ENCODE assay signal across 8 mouse cellular contexts in genomic region chr4:152318517-152319234, GRCm38 (mm10). TPM values are rescaled to one million over a fixed set of nuclear protein-coding genes. Genes with fewer than 3 reads are reported as not detected.
A peak's percentile ranks its signal among the peaks of the same experiment; 100 is the strongest.
DNase-seq lines count a peak whose midpoint lies in the region; ATAC-seq and TF ChIP-seq lines count a peak whose summit lies in the region.

Gene Rnf207 (minus strand): TSS chr4:152318993.

- H3K9ac ChIP-seq in embryonic facial prominence, embryonic 14.5 days (ENCODE audit: low read depth, low read length): no peak within 1 kb of the TSS; the same call in 1 of the 2 replicates

- no peaks in the 10 kb centered on the region for H3K9me3 ChIP-seq in embryonic facial prominence, embryonic 14.5 days (ENCODE audit: control insufficient read depth, low read length)

- no peaks in the 10 kb centered on the region for H3K36me3 ChIP-seq in embryonic facial prominence, embryonic 14.5 days (ENCODE audit: control insufficient read depth, insufficient read depth, low read length)

- intact Hi-C loops in heart, postnatal 10 days (cut with DNase I): no loop called here

- peak; percentile 61 for ATAC-seq in activated CD4-positive, CD25-positive, alpha-beta regulatory T cell, adult 4 months
- ATAC-seq in embryonic facial prominence, embryonic 14.5 days (ENCODE audit: low read depth): no peak

- DNase-seq in cerebellum, adult 2 months: peak; percentile 59 to 68
- no peak for DNase-seq in cerebellum, adult 11 months
- no peak for DNase-seq in embryonic facial prominence, embryonic 14.5 days (ENCODE audit: low spot score)
- DNase-seq in heart, postnatal 10 days: peak; percentile 80 to 84
- DNase-seq in kidney, postnatal 14 days: peak; percentile 63
- DNase-seq in lung, postnatal 14 days: peak; percentile 61
- DNase-seq in retina, postnatal 1 day: peak; percentile 69

- no peaks in the 10 kb centered on the region; the same call in 1 of the 2 replicates for H3K27me3 ChIP-seq in cerebellum, adult 2 months (ENCODE audit: control insufficient read depth, insufficient read depth, low read length)
- H3K27me3 ChIP-seq in embryonic facial prominence, embryonic 14.5 days (replicated peaks; ENCODE audit: control insufficient read depth, insufficient read depth, low read length): peaks cover 53% of the 10 kb centered on the region

- peak within 1 kb of the TSS; percentile 47 for H3K4me2 ChIP-seq in embryonic facial prominence, embryonic 14.5 days (ENCODE audit: low read depth, low read length)

- no peak within 1 kb of the TSS for H3K4me3 ChIP-seq in cerebellum, adult 2 months (replicated peaks; ENCODE audit: insufficient read depth, low read depth, low read length)
- peak within 1 kb of the TSS; percentile 10; the same call in 1 of the 2 replicates for H3K4me3 ChIP-seq in embryonic facial prominence, embryonic 14.5 days (ENCODE audit: low read depth, low read length)

- no peak within 1 kb of the TSS for H3K27ac ChIP-seq in cerebellum, adult 2 months (ENCODE audit: insufficient read depth, low read length)
- no peak within 1 kb of the TSS for H3K27ac ChIP-seq in embryonic facial prominence, embryonic 14.5 days (replicated peaks; ENCODE audit: low read depth, low read length)

- no peaks in the 10 kb centered on the region for H3K4me1 ChIP-seq in cerebellum, adult 2 months (ENCODE audit: control insufficient read depth, insufficient read depth, low read length)
- peaks cover under 1% of the 10 kb centered on the region; the same call in 1 of the 2 replicates for H3K4me1 ChIP-seq in embryonic facial prominence, embryonic 14.5 days (ENCODE audit: control insufficient read depth, insufficient read depth, low read length)

- TF ChIP-seq CTCF in cerebellum, adult 2 months (IDR thresholded peaks at IDR 0.05; ENCODE audit: borderline replicate concordance, insufficient read depth, low read depth, low read length): peak; percentile 65

- WGBS in cerebellum, adult 2 months: 17% methylated on average over 26 of the region's 26 CpGs
- WGBS in embryonic facial prominence, embryonic 14.5 days: 4% methylated on average over 26 of the region's 26 CpGs

- no peak for TF ChIP-seq POLR2A in cerebellum, adult 2 months (IDR thresholded peaks at IDR 0.05; ENCODE audit: borderline replicate concordance, insufficient read depth, low read length)

RNA-seq across cellular contexts. Expression of gene Rnf207, which starts in this region (rescaled TPM):
- polyA plus RNA-seq in cerebellum, adult 2 months (2012; rRNA removed): 7.2 and 11.8 TPM in 2 replicates
- polyA plus RNA-seq in activated CD4-positive, CD25-positive, alpha-beta regulatory T cell, adult 4 months (2017; shearing (Covaris generic)): not detected
- polyA plus RNA-seq in embryonic facial prominence, embryonic 14.5 days (2014; fragmentation: Nextera tagmentation; extraction: Ambion mirVana): 0.56 and 0.84 TPM in 2 replicates
- total RNA-seq in heart, postnatal 10 days (2021): 100 to 1,000 TPM in 1 of 2 experiments, 10 to 100 TPM in 1; 95.9 to 112 TPM

Comparison
In these comparisons a context has a peak if more than half of its experiments do, and no peak if none do; other contexts are left out.
1. DNase-seq: peak in cerebellum, adult 2 months (2 of 2), heart, postnatal 10 days (2 of 2), kidney, postnatal 14 days (single experiment), lung, postnatal 14 days (single experiment) and retina, postnatal 1 day (single experiment); none in cerebellum, adult 11 months (single experiment) and embryonic facial prominence, embryonic 14.5 days (single experiment).
2. Peak in ATAC-seq in activated CD4-positive, CD25-positive, alpha-beta regulatory T cell, adult 4 months; RNA of the gene not detected or under 1 TPM.